Mouse (Mus musculus): Measurements from ENCODE around the gene Slc6a6.

- TF ChIP-seq CTCF (IDR thresholded peaks at IDR 0.05; ENCODE audit: low read depth, low read length) (no peak), POLR2A (IDR thresholded peaks at IDR 0.05; ENCODE audit: extremely low read depth, insufficient read depth, low read length) (no peak)
Observed at GRCm38 (mm10) chr6:91788311-91788798, 104.5 kb downstream of the Slc6a6 start.
